In the genomic region with DNA sequence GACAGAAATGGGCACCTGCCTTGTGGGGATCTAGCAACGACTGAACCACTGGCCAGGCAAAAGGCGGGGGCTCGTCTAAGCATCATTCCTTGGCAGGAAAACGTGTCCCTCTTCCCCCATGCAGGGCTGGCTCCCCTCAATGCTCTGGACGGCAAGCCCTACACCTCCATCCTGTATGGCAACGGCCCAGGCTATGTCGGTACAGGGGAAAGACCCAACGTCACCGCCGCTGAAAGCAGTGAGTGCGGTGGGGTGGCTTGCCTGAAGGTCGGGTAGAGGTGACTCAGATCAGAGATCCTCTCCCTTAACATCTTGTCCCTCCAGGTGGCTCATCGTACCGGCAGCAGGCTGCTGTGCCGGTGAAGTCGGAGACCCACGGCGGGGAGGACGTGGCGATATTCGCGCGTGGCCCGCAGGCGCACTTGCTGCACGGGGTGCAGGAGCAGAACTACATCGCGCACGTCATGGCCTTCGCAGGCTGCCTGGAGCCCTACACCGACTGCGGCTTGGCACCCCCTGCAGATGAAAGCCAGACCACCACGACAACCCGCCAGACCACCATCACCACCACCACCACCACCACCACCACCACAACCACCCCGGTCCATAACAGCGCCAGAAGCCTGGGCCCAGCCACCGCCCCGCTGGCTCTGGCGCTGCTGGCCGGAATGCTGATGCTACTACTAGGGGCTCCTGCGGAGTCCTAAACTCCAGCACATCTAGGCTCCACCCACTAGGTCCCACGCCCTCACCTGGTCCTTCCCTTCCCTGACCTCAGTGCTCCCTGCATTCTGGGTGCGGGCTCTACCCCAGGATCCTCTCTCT, we compare ENCODE assay signal across 8 mouse cellular contexts. TPM values are rescaled to one million over a fixed set of nuclear protein-coding genes. Genes with fewer than 3 reads are reported as not detected.
DNase-seq lines count a peak whose midpoint lies in the region; ATAC-seq lines count a peak whose summit lies in the region.

No protein-coding gene starts in this region.

- no peaks in the 10 kb centered on the region for H3K36me3 ChIP-seq in kidney, embryonic 16.5 days (ENCODE audit: insufficient read depth, low read length)
- no peaks in the 10 kb centered on the region for H3K36me3 ChIP-seq in forebrain, embryonic 10.5 days (replicated peaks)
- H3K36me3 ChIP-seq in hindbrain, embryonic 16.5 days (ENCODE audit: control insufficient read depth, insufficient read depth, low read length) = no peaks in the 10 kb centered on the region
- H3K36me3 ChIP-seq in limb, embryonic 13.5 days = no peaks in the 10 kb centered on the region

- peak overlapping the region; percentile 16; the same call in 1 of the 2 replicates for H3K4me3 ChIP-seq in kidney, embryonic 16.5 days (ENCODE audit: low read length)
- peak overlapping the region; percentile 37 for H3K4me3 ChIP-seq in forebrain, embryonic 10.5 days
- H3K4me3 ChIP-seq in hindbrain, embryonic 16.5 days (ENCODE audit: low read length) = peak overlapping the region; percentile 33
- H3K4me3 ChIP-seq in limb, embryonic 13.5 days = peak overlapping the region; percentile 23

- H3K4me2 ChIP-seq in kidney, embryonic 16.5 days (replicated peaks; ENCODE audit: low read depth, low read length) = peak overlapping the region; percentile 41
- H3K4me2 ChIP-seq in hindbrain, embryonic 16.5 days (ENCODE audit: low read length) = peak overlapping the region; percentile 52
- peak overlapping the region; percentile 52 for H3K4me2 ChIP-seq in limb, embryonic 13.5 days (replicated peaks)

- WGBS in kidney, embryonic 16.5 days = 8% methylated on average over 43 of the region's 43 CpGs
- 6% methylated on average over 43 of the region's 43 CpGs for WGBS in forebrain, embryonic 10.5 days
- WGBS in hindbrain, embryonic 16.5 days = 8% methylated on average over 31 of the region's 43 CpGs
- WGBS in limb, embryonic 13.5 days = 8% methylated on average over 43 of the region's 43 CpGs

- 0 out of 2 replicates have a peak, but pooled peaks cover 2% of the 10 kb centered on the region for H3K4me1 ChIP-seq in kidney, embryonic 16.5 days (ENCODE audit: insufficient read depth, low read length)
- peaks cover 17% of the 10 kb centered on the region for H3K4me1 ChIP-seq in forebrain, embryonic 10.5 days
- H3K4me1 ChIP-seq in hindbrain, embryonic 16.5 days (ENCODE audit: control insufficient read depth, insufficient read depth, low read depth, low read length) = peaks cover 2% of the 10 kb centered on the region; the same call in 1 of the 2 replicates
- H3K4me1 ChIP-seq in limb, embryonic 13.5 days = 0 out of 2 replicates have a peak, but pooled peaks cover 3% of the 10 kb centered on the region

- no peaks in the 10 kb centered on the region for H3K9me3 ChIP-seq in kidney, embryonic 16.5 days (ENCODE audit: low read length)
- H3K9me3 ChIP-seq in forebrain, embryonic 10.5 days = no peaks in the 10 kb centered on the region
- no peaks in the 10 kb centered on the region for H3K9me3 ChIP-seq in hindbrain, embryonic 16.5 days (ENCODE audit: control insufficient read depth, low read length)
- no peaks in the 10 kb centered on the region for H3K9me3 ChIP-seq in limb, embryonic 13.5 days

- H3K9ac ChIP-seq in kidney, embryonic 16.5 days (replicated peaks; ENCODE audit: low read length) = no peak overlapping the region
- H3K9ac ChIP-seq in hindbrain, embryonic 16.5 days (ENCODE audit: low read depth, low read length) = peak overlapping the region; percentile 18; the same call in 1 of the 2 replicates
- H3K9ac ChIP-seq in limb, embryonic 13.5 days = no peak overlapping the region

- H3K27ac ChIP-seq in kidney, embryonic 16.5 days (ENCODE audit: low read length) = no peak overlapping the region
- no peak overlapping the region for H3K27ac ChIP-seq in forebrain, embryonic 10.5 days
- no peak overlapping the region for H3K27ac ChIP-seq in hindbrain, embryonic 16.5 days (ENCODE audit: low read depth, low read length)
- H3K27ac ChIP-seq in limb, embryonic 13.5 days = no peak overlapping the region

- peaks cover 29% of the 10 kb centered on the region for H3K27me3 ChIP-seq in kidney, embryonic 16.5 days (ENCODE audit: insufficient read depth, low read length)
- peaks cover 47% of the 10 kb centered on the region for H3K27me3 ChIP-seq in forebrain, embryonic 10.5 days (ENCODE audit: poor library complexity, severe bottlenecking)
- peaks cover 12% of the 10 kb centered on the region for H3K27me3 ChIP-seq in hindbrain, embryonic 16.5 days (replicated peaks; ENCODE audit: control insufficient read depth, insufficient read depth, low read length)
- H3K27me3 ChIP-seq in limb, embryonic 13.5 days = peaks cover 52% of the 10 kb centered on the region

- ATAC-seq in kidney, embryonic 16.5 days (ENCODE audit: low FRiP score, low TSS enrichment) = no peak
- peak; percentile 63 for ATAC-seq in hindbrain, embryonic 16.5 days
- no peak for ATAC-seq in limb, embryonic 13.5 days (ENCODE audit: low FRiP score, low read depth)

- no peak for DNase-seq in kidney, adult 9 months
- no peak for DNase-seq in forebrain, embryonic 10.5 days (ENCODE audit: extremely low spot score, low spot score)
- peak; percentile 20 to 25 for DNase-seq in thymus, postnatal 36 days
- DNase-seq in yolk sac, embryonic 10.5 days (ENCODE audit: low spot score) = no peak
- DNase-seq in Muller cell, postnatal 12 days (ENCODE audit: inconsistent ontology term) = no peak

RNA-seq across cellular contexts. Expression of gene Akp3, which starts 2.6 kb away (rescaled TPM):
- not detected in 2 replicates for polyA plus RNA-seq in kidney, embryonic 16.5 days (2015; fragmentation: Nextera tagmentation; extraction: Ambion mirVana)
- polyA plus RNA-seq in forebrain, embryonic 10.5 days (2016; fragmentation: Nextera tagmentation; extraction: Ambion mirVana) = not detected in 2 replicates
- 0.09 TPM in 2 replicates for polyA plus RNA-seq in hindbrain, embryonic 16.5 days (2015; fragmentation: Nextera tagmentation; extraction: Ambion mirVana)
- polyA plus RNA-seq in limb, embryonic 13.5 days (2015; fragmentation: Nextera tagmentation; extraction: Ambion mirVana) = not detected in 2 replicates

RNA-seq across cellular contexts. Expression of gene Alpi, which starts 26.0 kb away (rescaled TPM):
- polyA plus RNA-seq in kidney, embryonic 16.5 days (2015; fragmentation: Nextera tagmentation; extraction: Ambion mirVana) = 0.06 TPM in 1 of 2 replicates, not detected in the other
- polyA plus RNA-seq in forebrain, embryonic 10.5 days (2016; fragmentation: Nextera tagmentation; extraction: Ambion mirVana) = not detected in 2 replicates
- not detected in 2 replicates for polyA plus RNA-seq in hindbrain, embryonic 16.5 days (2015; fragmentation: Nextera tagmentation; extraction: Ambion mirVana)
- 0.10 TPM in 1 of 2 replicates, not detected in the other for polyA plus RNA-seq in limb, embryonic 13.5 days (2015; fragmentation: Nextera tagmentation; extraction: Ambion mirVana)

RNA-seq across cellular contexts. Expression of gene Ecel1, which starts 28.9 kb away (rescaled TPM):
- polyA plus RNA-seq in kidney, embryonic 16.5 days (2015; fragmentation: Nextera tagmentation; extraction: Ambion mirVana) = 0.94 and 1.1 TPM in 2 replicates
- polyA plus RNA-seq in forebrain, embryonic 10.5 days (2016; fragmentation: Nextera tagmentation; extraction: Ambion mirVana) = 1.1 and 1.2 TPM in 2 replicates
- polyA plus RNA-seq in hindbrain, embryonic 16.5 days (2015; fragmentation: Nextera tagmentation; extraction: Ambion mirVana) = 34.9 and 40.2 TPM in 2 replicates
- 0.69 and 1.1 TPM in 2 replicates for polyA plus RNA-seq in limb, embryonic 13.5 days (2015; fragmentation: Nextera tagmentation; extraction: Ambion mirVana)

RNA-seq across cellular contexts. Expression of gene Alppl2, which starts 37.7 kb away (rescaled TPM):
- polyA plus RNA-seq in kidney, embryonic 16.5 days (2015; fragmentation: Nextera tagmentation; extraction: Ambion mirVana) = not detected in 2 replicates
- not detected in 2 replicates for polyA plus RNA-seq in forebrain, embryonic 10.5 days (2016; fragmentation: Nextera tagmentation; extraction: Ambion mirVana)
- polyA plus RNA-seq in hindbrain, embryonic 16.5 days (2015; fragmentation: Nextera tagmentation; extraction: Ambion mirVana) = not detected in 2 replicates
- not detected in 2 replicates for polyA plus RNA-seq in limb, embryonic 13.5 days (2015; fragmentation: Nextera tagmentation; extraction: Ambion mirVana)

RNA-seq across cellular contexts. Expression of gene Prss56, which starts 55.7 kb away (rescaled TPM):
- polyA plus RNA-seq in kidney, embryonic 16.5 days (2015; fragmentation: Nextera tagmentation; extraction: Ambion mirVana) = 0.08 TPM in 1 of 2 replicates, not detected in the other
- not detected in 2 replicates for polyA plus RNA-seq in forebrain, embryonic 10.5 days (2016; fragmentation: Nextera tagmentation; extraction: Ambion mirVana)
- polyA plus RNA-seq in hindbrain, embryonic 16.5 days (2015; fragmentation: Nextera tagmentation; extraction: Ambion mirVana) = 2.1 and 2.6 TPM in 2 replicates
- polyA plus RNA-seq in limb, embryonic 13.5 days (2015; fragmentation: Nextera tagmentation; extraction: Ambion mirVana) = 0.19 TPM in 1 of 2 replicates, not detected in the other

Comparison
In these comparisons a context has a peak if more than half of its experiments do, and no peak if none do; other contexts are left out.
1. DNase-seq: peak in thymus, postnatal 36 days (2 of 2); none in kidney, adult 9 months (single experiment), forebrain, embryonic 10.5 days (single experiment), yolk sac, embryonic 10.5 days (single experiment) and Muller cell, postnatal 12 days (single experiment).
2. RNA of gene Ecel1, which starts 28.9 kb away (polyA plus RNA-seq): 34.9 to 40.2 TPM in hindbrain, embryonic 16.5 days; 1.1 to 1.2 TPM in forebrain, embryonic 10.5 days, 0.94 to 1.1 TPM in kidney, embryonic 16.5 days and 0.69 to 1.1 TPM in limb, embryonic 13.5 days; every median in the first group is over 10 times any median in the second.
3. Peak in every context shown above with its lines, with median percentiles within 50 percentile points of each other: H3K4me2 ChIP-seq and H3K4me3 ChIP-seq.